In the genomic region with DNA sequence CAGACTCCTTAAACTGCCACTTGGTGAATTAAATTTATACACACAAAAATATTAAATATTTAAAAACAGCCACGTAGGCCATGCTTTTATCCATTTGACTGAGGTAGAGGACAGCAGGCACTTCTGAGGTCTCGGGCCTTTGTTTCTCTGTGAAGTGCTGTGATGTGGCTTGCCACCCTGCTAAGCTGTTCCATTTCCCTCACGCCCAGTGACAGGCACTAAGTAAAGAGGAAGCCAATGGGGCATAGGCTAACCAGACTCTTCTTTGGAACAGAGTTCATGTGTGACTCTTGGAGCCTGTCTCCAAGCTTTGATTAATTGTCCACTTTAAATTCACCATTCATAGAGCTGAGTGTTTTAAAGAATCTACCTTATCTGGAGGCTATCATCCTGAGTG, we compare ENCODE assay signal across 15 mouse cellular contexts.
DNase-seq lines count a peak whose midpoint lies in the region; ATAC-seq lines count a peak whose summit lies in the region.
"Had no signal": no experiment of that assay in that cellular context is flagged by ENCODE, and none has a peak within 500 bp of the region (broad histone marks: within the 10 kb centered on the region; RNA-seq: fewer than 3 reads in every experiment).

No protein-coding gene starts in this region.

- no peak for ATAC-seq in heart, embryonic 16.5 days (replicated peaks; ENCODE audit: extremely low read depth, insufficient read depth, low FRiP score)
- peak; percentile 82 for ATAC-seq in inflammation-experienced regulatory T-cells, adult 6 months
- ATAC-seq: forebrain, postnatal 0 days had no signal

- DNase-seq in heart, adult 18-20 months, result no peak
- DNase-seq in thymus, postnatal 0 days (ENCODE audit: low spot score), result peak; percentile 54
- no peak for DNase-seq in thymus, postnatal 25 days
- DNase-seq in cerebellum, adult 18-20 months, result no peak
- no peak for DNase-seq in right cerebral cortex, postnatal 14 days
- DNase-seq in left cerebral cortex, postnatal 14 days (ENCODE audit: low spot score in 2 of 2), result no peak
- DNase-seq: adrenal gland, adult 2 months; forebrain, postnatal 0 days; midbrain, embryonic 14.5 days; thymus, postnatal 14 days had no signal

- no peaks in the 10 kb centered on the region for H3K9me3 ChIP-seq in heart, embryonic 16.5 days (replicated peaks; ENCODE audit: control insufficient read depth, low read length)
- H3K9me3 ChIP-seq: heart, embryonic 10.5 days had no signal

- intact Hi-C loops in left cerebral cortex, postnatal 14 days (cut with DNase I), result no loop called here

- H3K27me3 ChIP-seq in heart, embryonic 16.5 days (ENCODE audit: control insufficient read depth, insufficient read depth, low read length), result no peaks in the 10 kb centered on the region

- H3K4me3 ChIP-seq in heart, embryonic 16.5 days (ENCODE audit: low read length), result no peak overlapping the region
- H3K4me3 ChIP-seq: heart, embryonic 10.5 days had no signal

- H3K4me2 ChIP-seq in heart, embryonic 16.5 days (ENCODE audit: low read depth, low read length), result no peak overlapping the region

- no peaks in the 10 kb centered on the region for H3K36me3 ChIP-seq in heart, embryonic 16.5 days (ENCODE audit: control insufficient read depth, insufficient read depth)
- H3K36me3 ChIP-seq: heart, embryonic 10.5 days had no signal

- H3K4me1 ChIP-seq in heart, embryonic 16.5 days (ENCODE audit: control insufficient read depth, insufficient read depth, low read length), result peaks cover 11% of the 10 kb centered on the region

- 51% methylated on average over 3 of the region's 3 CpGs for WGBS in heart, embryonic 16.5 days

- H3K9ac ChIP-seq in heart, embryonic 16.5 days (ENCODE audit: low read length), result no peak overlapping the region
- H3K9ac ChIP-seq: forebrain, postnatal 0 days; liver, embryonic 14.5 days had no signal

- H3K27ac ChIP-seq in heart, embryonic 16.5 days (ENCODE audit: low read length), result peak overlapping the region; percentile 74
- H3K27ac ChIP-seq: heart, embryonic 10.5 days; kidney, postnatal 0 days; liver, embryonic 14.5 days had no signal
